Mouse (Mus musculus) heart, adult 2 months (tissue): ENCODE measurements around the gene Fbxo24.

Experiments used
- CTCF ChIP-seq: fragments of 200-600 bp; IDR thresholded peaks from 2 replicates; pipeline ENCODE4 v1.8.1; 2022; ENCODE audit warnings: antibody characterized with exemption, mild to moderate bottlenecking, moderate library complexity
- POLR2A ChIP-seq: fragments of 200-500 bp; IDR thresholded peaks from 2 replicates; pipeline ENCODE4 v1.6.1; 2011; ENCODE audit warnings: mild to moderate bottlenecking, low read depth, low read length, control low read depth; ENCODE audit not compliant: insufficient read depth

DNA sequence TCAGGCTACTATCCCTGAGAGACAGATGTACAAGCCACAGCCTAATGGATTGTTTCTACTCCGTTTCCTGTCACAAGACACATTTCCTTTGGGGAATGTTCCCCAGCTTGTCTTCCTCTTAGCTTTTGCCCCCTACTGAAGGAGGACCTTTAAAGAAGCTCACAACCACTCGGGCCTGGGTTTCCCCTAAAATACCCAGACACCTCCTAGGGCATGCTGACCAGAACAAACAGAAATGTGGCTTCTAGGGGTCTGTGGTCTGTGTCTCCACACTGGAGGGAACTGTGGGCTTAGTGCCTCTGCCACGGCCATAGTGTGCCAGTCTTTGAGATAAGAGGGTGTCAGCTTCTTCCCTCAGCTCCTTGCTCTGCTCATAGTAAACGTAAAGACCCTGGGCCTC, 2.8 kb upstream of the Fbxo24 start:
- TF ChIP-seq CTCF (no peak), POLR2A (no peak)
